Mouse (Mus musculus) testis, adult 2 months (tissue): ENCODE results near the gene P4ha1. TPM values are rescaled to one million over a fixed set of nuclear protein-coding genes. Genes with fewer than 3 reads are reported as not detected.

ENCODE experiments used
- H3K27ac ChIP-seq: fragments of 200-500 bp; 2 replicates; pipeline ENCODE4 v1.5.1; 2012; ENCODE audit warnings: low read depth, low read length; ENCODE audit not compliant: control insufficient read depth, insufficient read depth
- H3K27me3 ChIP-seq: fragments of 200-500 bp; 2 replicates; pipeline ENCODE4 v1.6.1; 2012; ENCODE audit warnings: mild to moderate bottlenecking, low read length, moderate library complexity; ENCODE audit not compliant: control insufficient read depth, insufficient read depth
- H3K36me3 ChIP-seq: fragments of 200-500 bp; 2 replicates; pipeline ENCODE4 v1.6.1; 2012; ENCODE audit warnings: mild to moderate bottlenecking, low read length; ENCODE audit not compliant: control insufficient read depth, insufficient read depth
- H3K4me1 ChIP-seq: fragments of 200-500 bp; 2 replicates; pipeline ENCODE4 v1.6.1; 2012; ENCODE audit warnings: low read length; ENCODE audit not compliant: control insufficient read depth, insufficient read depth
- H3K4me3 ChIP-seq: fragments of 200-500 bp; 2 replicates; pipeline ENCODE4 v1.5.1; 2012; ENCODE audit warnings: low read depth, mild to moderate bottlenecking, low read length, moderate library complexity, mixed read lengths; ENCODE audit not compliant: control insufficient read depth
- CTCF ChIP-seq: fragments of 200-500 bp; IDR thresholded peaks from 2 replicates; pipeline ENCODE4 v1.5.1; 2012; ENCODE audit warnings: low read depth, mild to moderate bottlenecking, inconsistent platforms, low read length, moderate library complexity; ENCODE audit not compliant: control insufficient read depth, insufficient read depth, insufficient replicate concordance
- POLR2A ChIP-seq: fragments of 200-500 bp; IDR thresholded peaks from 2 replicates; pipeline ENCODE4 v1.6.1; 2012; ENCODE audit warnings: low read depth, mild to moderate bottlenecking, inconsistent platforms, low read length, moderate library complexity; ENCODE audit not compliant: control insufficient read depth
- polyA plus RNA-seq: library from polyadenylated mRNA; depleted of rRNA; stranded (reverse); fragments of >200 nt; gene quantifications from 2 replicates; pipeline ENCODE4 v1.2.3, GENCODE M21; 2012

P4ha1 gene
- polyA plus RNA-seq, 1 experiment = 6.9 TPM

- TF ChIP-seq CTCF = no peak
- no peak for TF ChIP-seq POLR2A
- H3K36me3 ChIP-seq = no peaks in the 10 kb centered on the region
- H3K4me1 ChIP-seq = no peaks in the 10 kb centered on the region
- no peaks in the 10 kb centered on the region for H3K27me3 ChIP-seq
- H3K4me3 ChIP-seq = no peak overlapping the region
- no peak overlapping the region for H3K27ac ChIP-seq
Measured at GRCm38 (mm10) chr10:59355020-59355419, 31.9 kb downstream of the P4ha1 start.

GRCm38 (mm10) chr10:59358744-59359143 lies 35.6 kb downstream of the P4ha1 start:
- Histone ChIP-seq H3K4me1 (no peaks in the 10 kb centered on the region), H3K36me3 (no peaks in the 10 kb centered on the region), H3K27ac (no peak overlapping the region), H3K27me3 (no peaks in the 10 kb centered on the region), H3K4me3 (no peak overlapping the region)
- TF ChIP-seq POLR2A = no peak
- TF ChIP-seq CTCF = no peak

GRCm38 (mm10) chr10:59363208-59363607 lies 40.1 kb downstream of the P4ha1 start:
- no peak overlapping the region for H3K27ac ChIP-seq
- H3K36me3 ChIP-seq = no peaks in the 10 kb centered on the region
- TF ChIP-seq POLR2A (no peak), CTCF (no peak)
- no peak overlapping the region for H3K4me3 ChIP-seq
- H3K4me1 ChIP-seq = no peaks in the 10 kb centered on the region
- H3K27me3 ChIP-seq = no peaks in the 10 kb centered on the region

GRCm38 (mm10) chr10:59364551-59364950 lies 41.5 kb downstream of the P4ha1 start:
- no peak for TF ChIP-seq CTCF
- TF ChIP-seq POLR2A = no peak
- H3K36me3 ChIP-seq = no peaks in the 10 kb centered on the region
- H3K4me1 ChIP-seq = no peaks in the 10 kb centered on the region

GRCm38 (mm10) chr10:59365804-59366589 lies 42.9 kb downstream of the P4ha1 start:
- no peaks in the 10 kb centered on the region for H3K4me1 ChIP-seq
- TF ChIP-seq POLR2A = no peak
- no peak for TF ChIP-seq CTCF
- H3K27me3 ChIP-seq = no peaks in the 10 kb centered on the region
- no peak overlapping the region for H3K4me3 ChIP-seq
- H3K36me3 ChIP-seq = no peaks in the 10 kb centered on the region
- no peak overlapping the region for H3K27ac ChIP-seq

More at GRCm38 (mm10) chr10:59364551-59364950, 41.5 kb downstream of the P4ha1 start:
- no peak overlapping the region for H3K4me3 ChIP-seq
- H3K27me3 ChIP-seq = no peaks in the 10 kb centered on the region
- H3K27ac ChIP-seq = no peak overlapping the region

GRCm38 (mm10) chr10:59366746-59367145 lies 43.6 kb downstream of the P4ha1 start:
- Histone ChIP-seq H3K4me1 (no peaks in the 10 kb centered on the region), H3K4me3 (no peak overlapping the region), H3K36me3 (no peaks in the 10 kb centered on the region), H3K27me3 (no peaks in the 10 kb centered on the region), H3K27ac (no peak overlapping the region)
- no peak for TF ChIP-seq CTCF
- TF ChIP-seq POLR2A = no peak

GRCm38 (mm10) chr10:59367206-59367605 lies 44.1 kb downstream of the P4ha1 start:
- H3K27me3 ChIP-seq = no peaks in the 10 kb centered on the region
- no peak overlapping the region for H3K4me3 ChIP-seq
- no peaks in the 10 kb centered on the region for H3K4me1 ChIP-seq
- H3K27ac ChIP-seq = no peak overlapping the region
- TF ChIP-seq POLR2A = no peak
- no peak for TF ChIP-seq CTCF
- no peaks in the 10 kb centered on the region for H3K36me3 ChIP-seq

GRCm38 (mm10) chr10:59368729-59369128 lies 45.6 kb downstream of the P4ha1 start:
- H3K4me3 ChIP-seq = no peak overlapping the region
- TF ChIP-seq POLR2A (no peak), CTCF (no peak)
- no peaks in the 10 kb centered on the region for H3K36me3 ChIP-seq
- H3K27ac ChIP-seq = no peak overlapping the region
- H3K27me3 ChIP-seq = no peaks in the 10 kb centered on the region
- no peaks in the 10 kb centered on the region for H3K4me1 ChIP-seq
